Mouse (Mus musculus) liver, adult 2 months (tissue): ENCODE results near the gene 4930539E08Rik. TPM values are rescaled to one million over a fixed set of nuclear protein-coding genes. Genes with fewer than 3 reads are reported as not detected.

Source experiments
- DNase-seq: peaks from one replicate; pipeline ENCODE4 v3.0.0-alpha.2; 2011; ENCODE audit warnings: low read depth, low spot score; ENCODE audit errors: extremely low read depth
- H3K27ac ChIP-seq: fragments of 200-500 bp; replicated peaks from 2 replicates; pipeline ENCODE4 v1.5.1; 2012; ENCODE audit warnings: low read depth, mild to moderate bottlenecking, control low read depth, inconsistent platforms, low read length; ENCODE audit not compliant: insufficient read depth
- H3K27me3 ChIP-seq: fragments of 200-500 bp; 2 replicates; pipeline ENCODE4 v1.6.1; 2012; ENCODE audit warnings: mild to moderate bottlenecking, moderate library complexity, low read length, inconsistent platforms; ENCODE audit not compliant: control insufficient read depth, insufficient read depth
- H3K36me3 ChIP-seq: fragments of 200-500 bp; 2 replicates; pipeline ENCODE4 v1.6.1; 2012; ENCODE audit warnings: low read length, inconsistent platforms; ENCODE audit not compliant: control insufficient read depth, insufficient read depth
- H3K4me1 ChIP-seq: fragments of 200-500 bp; 2 replicates; pipeline ENCODE4 v1.6.1; 2011; ENCODE audit warnings: low read length; ENCODE audit not compliant: control insufficient read depth, insufficient read depth
- H3K4me3 ChIP-seq: fragments of 200-500 bp; 2 replicates; pipeline ENCODE4 v1.5.1; 2011; ENCODE audit warnings: low read depth, mild to moderate bottlenecking, control low read depth, low read length, moderate library complexity; ENCODE audit not compliant: insufficient read depth
- H3K79me2 ChIP-seq: fragments of 200-500 bp; 2 replicates; pipeline ENCODE4 v1.6.1; 2012; ENCODE audit warnings: inconsistent platforms, mild to moderate bottlenecking, low read length, moderate library complexity; ENCODE audit not compliant: control insufficient read depth, insufficient read depth
- H3K9ac ChIP-seq: fragments of 200-500 bp; 2 replicates; pipeline ENCODE4 v1.6.1; 2012; ENCODE audit warnings: low read depth, mild to moderate bottlenecking, control low read depth, inconsistent platforms, low read length
- CTCF ChIP-seq: fragments of 200-500 bp; IDR thresholded peaks from 2 replicates; pipeline ENCODE4 v1.5.1; 2011; ENCODE audit warnings: low read depth, low read length, control low read depth
- POLR2A ChIP-seq: fragments of 200-500 bp; IDR thresholded peaks from 2 replicates; pipeline ENCODE4 v1.6.1; 2011; ENCODE audit warnings: low read length, control low read depth; ENCODE audit not compliant: insufficient read depth; ENCODE audit errors: extremely low read depth
- WGBS: fragments of 180-500 bp; shearing (Covaris S2); methylation state at CpG from one replicate; pipeline ENCODE4 v1.1.7; 2018; 5-methylcytosine and 5-hydroxymethylcytosine counted together
- polyA plus RNA-seq: library from polyadenylated mRNA; depleted of rRNA; stranded (reverse); fragments of >200 nt; gene quantifications from 2 replicates; pipeline ENCODE4 v1.2.3, GENCODE M21; 2012; rRNA removed
- total RNA-seq: library from RNA; depleted of rRNA; stranded (reverse); fragments of >200 nt; gene quantifications from 2 replicates; pipeline ENCODE4 v1.2.3, GENCODE M21; 2014; rRNA removed

The 4930539E08Rik gene
- total RNA-seq (0.09 and 0.47 TPM in 2 replicates), polyA plus RNA-seq (0.10 and 0.11 TPM in 2 replicates)

DNA sequence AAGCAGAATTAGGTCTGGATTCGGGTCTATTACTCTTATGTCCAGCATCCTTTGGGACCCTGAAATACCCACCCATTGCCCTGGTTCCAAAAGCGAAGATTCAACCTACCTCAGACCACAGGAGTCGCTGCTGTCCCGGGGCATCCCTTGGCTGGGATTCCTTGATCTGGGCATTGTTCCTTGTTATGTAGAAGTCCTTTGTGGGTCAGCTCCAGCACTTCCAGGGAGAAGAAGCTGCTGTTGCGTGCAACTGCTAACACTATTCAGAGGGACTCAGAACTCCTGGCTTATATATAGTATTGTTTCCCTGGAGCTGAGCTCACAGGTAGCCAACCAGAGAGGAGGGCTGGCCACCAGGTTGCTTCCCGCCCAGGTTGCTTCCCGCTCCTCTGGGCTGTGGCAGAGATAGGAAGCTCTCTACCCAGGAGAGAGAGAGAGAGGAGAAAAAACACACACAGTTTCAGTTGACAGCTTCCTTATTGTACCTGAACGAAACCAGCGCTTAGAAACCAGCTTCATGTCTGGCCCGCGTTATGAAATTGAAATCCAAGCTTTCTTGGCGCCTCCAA lies at the start of gene 4930539E08Rik:
TSS of gene 4930539E08Rik (minus strand) at position 265 of the 569 bp plus-strand sequence.
- Histone ChIP-seq H3K27me3 (no peaks in the 10 kb centered on the region), H3K9ac (no peak within 1 kb of the TSS), H3K4me1 (peaks cover 6% of the 10 kb centered on the region), H3K79me2 (no peaks in the 10 kb centered on the region), H3K4me3 (no peak within 1 kb of the TSS), H3K27ac (no peak within 1 kb of the TSS), H3K36me3 (no peaks in the 10 kb centered on the region)
- no peak for TF ChIP-seq CTCF
- TF ChIP-seq POLR2A = no peak
- 87% methylated on average over 12 of the region's 12 CpGs for WGBS
- DNase-seq = no peak

DNA sequence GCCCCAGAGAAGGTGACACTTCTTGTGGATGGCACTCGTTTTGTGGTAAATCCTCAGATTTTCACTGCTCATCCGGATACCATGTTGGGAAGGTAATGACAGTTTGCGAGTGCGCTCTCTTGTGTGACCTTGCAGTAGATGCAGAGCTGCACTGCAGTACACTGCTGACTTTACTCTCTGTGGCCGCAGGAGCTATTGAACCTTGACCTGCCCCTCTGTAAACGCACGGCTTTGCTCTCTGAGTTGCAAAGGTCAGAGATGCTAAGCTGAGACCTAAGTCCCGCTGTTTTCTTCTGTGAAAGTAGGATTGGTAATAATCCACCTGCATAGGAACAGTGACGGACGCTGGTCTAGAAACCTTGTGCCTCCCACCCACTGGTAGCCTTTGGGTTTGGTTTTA lies 46.5 kb upstream of the 4930539E08Rik start:
- 30% methylated on average over 10 of the region's 10 CpGs for WGBS
- TF ChIP-seq POLR2A (no peak), CTCF (no peak)
- Histone ChIP-seq H3K27ac (peak overlapping the region; percentile 61), H3K4me3 (no peak overlapping the region), H3K4me1 (peaks cover 22% of the 10 kb centered on the region), H3K27me3 (no peaks in the 10 kb centered on the region), H3K9ac (no peak overlapping the region), H3K79me2 (peaks cover 18% of the 10 kb centered on the region; the same call in 1 of the 2 replicates), H3K36me3 (peaks cover 21% of the 10 kb centered on the region)
- DNase-seq = peak; percentile 90

DNA sequence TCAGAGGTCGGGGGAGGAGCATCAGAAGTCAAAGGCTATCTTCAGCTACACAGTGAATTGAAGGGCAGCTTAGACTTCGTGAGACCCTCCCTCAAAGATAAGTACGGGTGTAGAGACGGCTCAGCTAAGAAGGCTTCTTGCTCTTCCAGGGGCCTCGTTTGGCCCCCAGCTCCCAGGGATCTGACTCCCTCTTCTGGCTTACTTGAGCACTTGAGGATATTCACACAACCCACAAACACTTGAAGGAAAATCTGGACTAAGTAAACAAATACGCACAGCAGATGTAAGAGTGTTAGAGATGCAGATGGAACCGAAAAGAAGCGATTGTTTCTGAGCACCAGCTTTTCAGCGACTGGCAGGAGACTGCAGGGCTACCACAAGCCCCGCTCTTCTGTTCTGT lies 45.5 kb upstream of the 4930539E08Rik start:
- no peaks in the 10 kb centered on the region for H3K27me3 ChIP-seq
- peak overlapping the region; percentile 47 for H3K27ac ChIP-seq
- H3K4me1 ChIP-seq = peaks cover 22% of the 10 kb centered on the region
- H3K9ac ChIP-seq = no peak overlapping the region
- H3K4me3 ChIP-seq = no peak overlapping the region
- no peak for DNase-seq
- 57% methylated on average over 10 of the region's 10 CpGs for WGBS
- peaks cover 24% of the 10 kb centered on the region for H3K79me2 ChIP-seq
- H3K36me3 ChIP-seq = peaks cover 14% of the 10 kb centered on the region
- TF ChIP-seq CTCF (0 out of 2 replicates have a peak, but pooled peaks have one; percentile 5), POLR2A (no peak)

DNA sequence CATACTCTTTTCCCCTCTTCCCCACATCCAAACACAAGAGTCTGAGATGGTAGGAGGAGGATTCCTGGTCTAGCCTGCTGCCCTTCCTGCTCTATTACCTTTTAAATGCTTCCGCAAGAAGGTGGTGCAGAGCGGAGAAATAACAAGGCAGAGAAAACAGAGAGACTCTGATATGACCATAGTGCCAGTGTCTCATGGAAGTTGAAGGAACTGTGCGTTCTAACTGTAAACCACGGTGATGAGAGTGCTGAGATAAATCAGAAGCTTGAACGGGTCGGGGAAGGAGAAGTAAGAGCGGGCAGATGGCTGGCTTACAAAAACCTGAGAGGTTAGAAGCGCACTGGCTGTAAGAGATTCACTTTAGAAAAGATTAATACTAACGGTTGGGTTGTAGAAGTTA lies 39.3 kb upstream of the 4930539E08Rik start:
- no peak for TF ChIP-seq POLR2A
- TF ChIP-seq CTCF = no peak
- no peaks in the 10 kb centered on the region for H3K27me3 ChIP-seq
- peaks cover 42% of the 10 kb centered on the region for H3K79me2 ChIP-seq
- no peak overlapping the region for H3K9ac ChIP-seq
- H3K4me1 ChIP-seq = peaks cover 17% of the 10 kb centered on the region
- DNase-seq = no peak
- no peak overlapping the region for H3K4me3 ChIP-seq
- no peaks in the 10 kb centered on the region for H3K36me3 ChIP-seq
- WGBS = 95% methylated on average over 9 of the region's 9 CpGs
- H3K27ac ChIP-seq = no peak overlapping the region

DNA sequence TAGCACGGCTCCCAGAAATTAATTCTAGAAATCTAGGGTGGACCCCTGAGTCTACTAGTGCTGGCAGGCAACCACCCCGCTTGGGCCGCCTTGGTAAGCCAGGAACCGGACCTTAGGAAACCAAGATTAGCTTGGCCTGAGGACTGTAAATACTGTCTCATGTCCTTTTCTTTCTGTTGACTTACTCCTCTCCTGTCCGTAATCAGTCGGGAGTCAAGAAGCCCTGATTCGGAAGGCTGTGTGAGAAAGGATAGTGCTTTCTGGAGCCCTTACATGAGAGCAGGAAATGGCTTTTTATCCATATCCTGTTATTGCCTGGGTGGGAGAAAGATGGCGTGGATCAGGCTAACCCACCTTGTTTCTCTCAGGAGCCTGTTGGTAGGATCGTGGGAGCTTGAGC lies 38.1 kb upstream of the 4930539E08Rik start:
- peak overlapping the region; percentile 82 for H3K4me3 ChIP-seq
- H3K27me3 ChIP-seq = no peaks in the 10 kb centered on the region
- peak; percentile 61 for DNase-seq
- no peaks in the 10 kb centered on the region for H3K36me3 ChIP-seq
- TF ChIP-seq CTCF = no peak
- TF ChIP-seq POLR2A = no peak
- 4% methylated on average over 9 of the region's 9 CpGs for WGBS
- H3K79me2 ChIP-seq = peaks cover 39% of the 10 kb centered on the region
- H3K27ac ChIP-seq = peak overlapping the region; percentile 95
- H3K4me1 ChIP-seq = peaks cover 17% of the 10 kb centered on the region
- peak overlapping the region; percentile 98 for H3K9ac ChIP-seq
